Mouse (Mus musculus) CH12.LX (cell line): ENCODE measurements around the gene Pnp2.
A peak's percentile ranks its signal among the peaks of the same experiment; 100 is the strongest.

Experiments
- CTCF ChIP-seq, 2 experiments: IDR thresholded peaks in 1 of 2; conservative IDR thresholded peaks in 1 of 2; 2 replicates each; pipeline ENCODE4 v1.5.1; 2011 to 2012; ENCODE audit warnings: low read depth in 2 of 2, low read length in 2 of 2, improper control_type of control experiment in 1 of 2, inconsistent platforms in 1 of 2, mild to moderate bottlenecking in 1 of 2, moderate library complexity in 1 of 2
- EP300 ChIP-seq: IDR thresholded peaks from 2 replicates; pipeline ENCODE4 v1.6.1; 2011; ENCODE audit warnings: low read length, improper control_type of control experiment
- GABPA ChIP-seq: IDR thresholded peaks from 2 replicates; pipeline ENCODE4 v1.6.1; 2012; ENCODE audit warnings: low read depth, low read length, improper control_type of control experiment, inconsistent platforms; ENCODE audit not compliant: insufficient replicate concordance
- HCFC1 ChIP-seq: IDR thresholded peaks from 2 replicates; pipeline ENCODE4 v1.6.1; 2012; ENCODE audit warnings: low read depth, mild to moderate bottlenecking, inconsistent platforms, low read length, improper control_type of control experiment
- MAFK ChIP-seq: IDR thresholded peaks from 2 replicates; pipeline ENCODE4 v1.6.1; 2011; ENCODE audit warnings: low read length, improper control_type of control experiment; ENCODE audit not compliant: insufficient replicate concordance
- MAX ChIP-seq: IDR thresholded peaks from 2 replicates; pipeline ENCODE4 v1.6.1; 2011; ENCODE audit warnings: low read length, improper control_type of control experiment
- POLR2A ChIP-seq: IDR thresholded peaks from 2 replicates; pipeline ENCODE4 v1.6.1; 2011; ENCODE audit warnings: low read depth, mild to moderate bottlenecking, improper control_type of control experiment, low read length

GRCm38 (mm10) chr14:50930754-50931492 is 24.9 kb upstream of the Pnp2 start, which contains the start of the genes Pip4p1 and Pnp:
- TF ChIP-seq POLR2A: peak; percentile 64; the same call in 1 of the 2 replicates
- TF ChIP-seq HCFC1: peak; percentile 68
- no peak for TF ChIP-seq EP300
- TF ChIP-seq GABPA: peak; percentile 31; the same call in 1 of the 2 replicates
- TF ChIP-seq CTCF (conservative IDR thresholded peaks at IDR 0.05 in 1 of 2, IDR thresholded peaks at IDR 0.05 in 1 of 2; ENCODE audit: low read depth in 2 of 2, low read length in 2 of 2): no peak
- no peak; the same call in 1 of the 2 replicates for TF ChIP-seq MAFK
- peak; percentile 100 for TF ChIP-seq MAX
